Mouse (Mus musculus) liver, embryonic 12.5 days (tissue): ENCODE results near the gene Cd160. TPM values are rescaled to one million over a fixed set of nuclear protein-coding genes. Genes with fewer than 3 reads are reported as not detected.
A peak's percentile ranks its signal among the peaks of the same experiment; 100 is the strongest.

Experiments
- ATAC-seq: fragments of 200-750 bp; cut with Nextera tagmentation; 2 replicates; pipeline ENCODE4 v1.8.0; 2017; ENCODE audit warnings: moderate number of reproducible peaks, mild to moderate bottlenecking, moderate library complexity
- H3K27ac ChIP-seq: fragments of 300-500 bp; sonication (generic); 2 replicates; pipeline ENCODE4 v1.5.1; 2016; ENCODE audit warnings: mild to moderate bottlenecking
- H3K27me3 ChIP-seq: fragments of 300-500 bp; sonication (generic); replicated peaks from 2 replicates; pipeline ENCODE4 v1.6.1; 2016; ENCODE audit warnings: mild to moderate bottlenecking, moderate library complexity
- H3K36me3 ChIP-seq: fragments of 300-500 bp; sonication (generic); 2 replicates; pipeline ENCODE4 v1.6.1; 2016; ENCODE audit warnings: mild to moderate bottlenecking, moderate library complexity
- H3K4me1 ChIP-seq: fragments of 300-500 bp; sonication (generic); 2 replicates; pipeline ENCODE4 v1.6.1; 2016
- H3K4me2 ChIP-seq: fragments of 300-500 bp; sonication (generic); 2 replicates; pipeline ENCODE4 v1.6.1; 2016; ENCODE audit warnings: mild to moderate bottlenecking, moderate library complexity
- H3K4me3 ChIP-seq: fragments of 300-500 bp; sonication (generic); 2 replicates; pipeline ENCODE4 v1.5.1; 2016; ENCODE audit warnings: mild to moderate bottlenecking, moderate library complexity
- H3K9ac ChIP-seq: fragments of 300-500 bp; sonication (generic); 2 replicates; pipeline ENCODE4 v1.6.1; 2016; ENCODE audit warnings: mild to moderate bottlenecking, moderate library complexity
- H3K9me3 ChIP-seq: fragments of 300-500 bp; sonication (generic); replicated peaks from 2 replicates; pipeline ENCODE4 v1.6.1; 2016; ENCODE audit warnings: mild to moderate bottlenecking, moderate library complexity
- WGBS: fragments of 180-500 bp; shearing (Covaris S2); methylation state at CpG from one replicate; pipeline ENCODE4 v1.1.7; 2016; ENCODE audit not compliant: insufficient replicate concordance; 5-methylcytosine and 5-hydroxymethylcytosine counted together
- polyA plus RNA-seq: library from polyadenylated mRNA; unstranded; fragments of >200 nt; fragmentation: Nextera tagmentation; extraction: Ambion mirVana; gene quantifications from 2 replicates; pipeline ENCODE4 v1.2.1, GENCODE M21; 2016

Gene Cd160
- polyA plus RNA-seq, 1 experiment from 2014 or later = 0.13 TPM

GRCm38 (mm10) chr3:96849168-96849727 lies 20.1 kb upstream of the Cd160 start:
- H3K4me3 ChIP-seq = no peak overlapping the region
- no peak overlapping the region for H3K27ac ChIP-seq
- no peak overlapping the region for H3K9ac ChIP-seq
- H3K27me3 ChIP-seq = no peaks in the 10 kb centered on the region
- no peaks in the 10 kb centered on the region for H3K9me3 ChIP-seq
- 79% methylated on average over 2 of the region's 2 CpGs for WGBS
- no peak overlapping the region for H3K4me2 ChIP-seq
- H3K36me3 ChIP-seq = no peaks in the 10 kb centered on the region
- peaks cover 12% of the 10 kb centered on the region for H3K4me1 ChIP-seq
- no peak for ATAC-seq

DNA sequence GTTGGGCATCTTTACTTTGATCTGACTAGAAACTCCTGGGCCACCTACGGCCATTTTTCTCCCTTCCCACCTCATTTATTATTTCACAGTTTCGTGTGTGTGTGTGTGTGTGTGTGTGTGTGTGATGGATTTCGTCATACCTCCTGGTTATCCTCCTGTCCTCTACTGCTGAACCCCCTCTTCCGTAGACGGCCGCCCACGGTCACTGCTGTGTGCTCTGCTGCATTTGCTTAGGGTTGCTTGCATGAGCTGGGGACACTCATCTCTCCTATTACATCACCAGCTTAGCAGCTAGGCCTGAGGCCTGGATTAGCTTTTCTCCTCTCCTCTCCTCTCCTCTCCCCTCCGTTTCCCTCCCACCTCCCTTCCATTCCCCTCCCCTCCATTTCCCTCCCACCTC lies 19.3 kb upstream of the Cd160 start:
- no peak overlapping the region for H3K27ac ChIP-seq
- no peaks in the 10 kb centered on the region for H3K9me3 ChIP-seq
- no peaks in the 10 kb centered on the region for H3K36me3 ChIP-seq
- peaks cover 12% of the 10 kb centered on the region for H3K4me1 ChIP-seq
- H3K4me3 ChIP-seq = no peak overlapping the region
- H3K27me3 ChIP-seq = no peaks in the 10 kb centered on the region
- no peak; the same call in 1 of the 2 replicates for ATAC-seq
- no peak overlapping the region for H3K4me2 ChIP-seq
- 72% methylated on average over 7 of the region's 8 CpGs for WGBS
- no peak overlapping the region for H3K9ac ChIP-seq

- ATAC-seq = no peak
- Histone ChIP-seq H3K4me1 (peaks cover 12% of the 10 kb centered on the region), H3K4me3 (no peak overlapping the region), H3K9me3 (no peaks in the 10 kb centered on the region), H3K27ac (no peak overlapping the region), H3K9ac (no peak overlapping the region), H3K27me3 (no peaks in the 10 kb centered on the region), H3K36me3 (no peaks in the 10 kb centered on the region), H3K4me2 (no peak overlapping the region)
- 13% methylated on average over 6 of the region's 6 CpGs for WGBS
Observed at GRCm38 (mm10) chr3:96847661-96848060, 18.5 kb upstream of the Cd160 start.

DNA sequence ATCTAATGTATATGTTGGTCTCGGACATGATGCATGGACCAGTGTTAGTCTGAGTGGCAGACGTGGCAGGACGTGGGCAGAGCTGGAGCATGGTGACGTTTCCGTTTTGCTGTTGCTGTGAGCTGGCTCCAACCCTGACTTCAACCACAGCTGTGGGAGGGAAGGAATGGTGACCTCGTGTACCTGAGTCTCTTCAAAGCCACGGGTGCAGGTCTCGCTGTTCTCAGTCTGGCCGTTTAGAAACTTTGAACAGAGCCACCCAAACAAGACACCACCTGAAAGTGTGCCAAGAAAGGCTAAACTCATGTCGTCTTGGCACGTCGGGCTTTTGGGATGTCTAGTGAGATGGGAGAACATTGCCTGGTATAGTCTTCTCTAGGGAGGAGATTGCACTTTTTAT lies 17.8 kb upstream of the Cd160 start:
- peaks cover 12% of the 10 kb centered on the region for H3K4me1 ChIP-seq
- no peaks in the 10 kb centered on the region for H3K36me3 ChIP-seq
- ATAC-seq = no peak
- no peak overlapping the region for H3K4me3 ChIP-seq
- no peak overlapping the region for H3K4me2 ChIP-seq
- WGBS = 60% methylated on average over 12 of the region's 12 CpGs
- H3K9me3 ChIP-seq = no peaks in the 10 kb centered on the region
- H3K27ac ChIP-seq = no peak overlapping the region
- no peak overlapping the region for H3K9ac ChIP-seq
- H3K27me3 ChIP-seq = no peaks in the 10 kb centered on the region

DNA sequence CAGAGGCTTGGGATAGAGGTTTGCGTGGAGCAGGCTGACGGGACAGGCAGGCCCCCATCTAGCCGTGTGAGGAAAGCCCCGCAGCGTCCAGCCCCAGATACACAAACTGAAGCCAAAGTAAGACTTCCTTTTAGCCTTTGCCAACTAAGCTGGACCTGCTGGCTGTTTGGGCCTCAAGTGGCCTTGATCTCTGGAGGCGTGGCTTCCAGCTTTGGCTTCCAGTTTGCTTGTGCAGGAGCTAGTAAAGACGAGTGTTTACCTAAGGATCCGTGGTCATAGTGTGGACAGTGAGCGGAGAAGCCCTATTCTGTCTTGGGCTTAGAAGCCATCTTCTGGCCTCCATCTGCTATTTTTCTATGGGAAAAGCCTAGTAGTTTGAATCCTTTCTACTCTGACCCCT lies 16.7 kb upstream of the Cd160 start:
- Histone ChIP-seq H3K4me3 (no peak overlapping the region), H3K27ac (no peak overlapping the region), H3K36me3 (no peaks in the 10 kb centered on the region), H3K27me3 (no peaks in the 10 kb centered on the region), H3K9me3 (no peaks in the 10 kb centered on the region), H3K4me2 (no peak overlapping the region), H3K9ac (no peak overlapping the region), H3K4me1 (peaks cover 12% of the 10 kb centered on the region)
- ATAC-seq = no peak
- 77% methylated on average over 9 of the region's 9 CpGs for WGBS

DNA sequence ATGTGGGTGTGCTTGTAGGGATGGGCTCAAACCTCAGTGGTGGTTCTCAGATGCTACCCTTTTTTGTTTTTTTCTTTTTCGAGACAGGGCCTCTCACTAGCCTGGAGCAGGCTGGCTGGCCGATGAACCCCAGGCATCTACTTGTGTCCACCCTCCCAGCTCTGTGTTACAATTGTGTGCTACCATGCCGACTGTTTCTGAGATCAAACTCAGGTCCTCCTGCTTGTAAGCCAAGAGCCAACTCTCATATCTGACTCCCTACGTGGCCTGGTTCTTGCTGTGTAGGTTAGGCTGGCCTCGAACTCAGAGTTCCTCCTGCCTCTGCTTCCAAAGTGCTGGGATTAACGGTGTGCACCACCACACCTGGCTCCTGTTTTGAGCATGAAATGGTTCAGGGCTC lies 16.0 kb upstream of the Cd160 start:
- H3K4me2 ChIP-seq = no peak overlapping the region
- no peaks in the 10 kb centered on the region for H3K9me3 ChIP-seq
- H3K4me1 ChIP-seq = peaks cover 12% of the 10 kb centered on the region
- 72% methylated on average over 6 of the region's 6 CpGs for WGBS
- H3K4me3 ChIP-seq = no peak overlapping the region
- no peaks in the 10 kb centered on the region for H3K36me3 ChIP-seq
- H3K9ac ChIP-seq = no peak overlapping the region
- no peaks in the 10 kb centered on the region for H3K27me3 ChIP-seq
- no peak for ATAC-seq
- H3K27ac ChIP-seq = no peak overlapping the region

- Histone ChIP-seq H3K4me1 (no peaks in the 10 kb centered on the region), H3K27me3 (no peaks in the 10 kb centered on the region), H3K36me3 (no peaks in the 10 kb centered on the region), H3K27ac (no peak overlapping the region), H3K9me3 (no peaks in the 10 kb centered on the region), H3K4me2 (no peak overlapping the region), H3K9ac (no peak overlapping the region), H3K4me3 (no peak overlapping the region)
- 58% methylated on average over 7 of the region's 7 CpGs for WGBS
- no peak for ATAC-seq
Observed at GRCm38 (mm10) chr3:96838996-96839645, 10.0 kb upstream of the Cd160 start.

DNA sequence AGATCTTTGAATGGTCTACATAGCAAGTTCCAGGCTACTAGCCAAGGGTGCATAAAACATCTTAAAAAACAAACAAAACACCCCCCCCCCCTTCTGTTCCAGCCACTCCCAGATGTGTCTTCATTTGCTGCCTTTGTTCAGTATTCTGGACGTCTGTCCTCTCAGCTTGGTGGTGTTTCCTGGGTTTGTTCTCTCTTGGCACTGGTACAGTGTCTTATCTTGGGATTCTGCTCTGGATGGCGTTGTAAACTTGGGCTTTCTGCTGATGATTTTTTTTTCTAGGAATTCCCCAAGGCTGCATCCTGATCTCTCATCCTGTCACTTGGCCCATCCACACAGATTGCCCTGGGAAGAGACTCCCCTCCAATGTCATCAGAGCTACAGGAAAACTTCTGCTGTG lies 7.3 kb upstream of the Cd160 start:
- H3K4me3 ChIP-seq = no peak overlapping the region
- H3K9ac ChIP-seq = no peak overlapping the region
- H3K27ac ChIP-seq = no peak overlapping the region
- H3K9me3 ChIP-seq = no peaks in the 10 kb centered on the region
- H3K27me3 ChIP-seq = no peaks in the 10 kb centered on the region
- WGBS = 28% methylated on average over 2 of the region's 2 CpGs
- no peak overlapping the region for H3K4me2 ChIP-seq
- no peak for ATAC-seq
- no peaks in the 10 kb centered on the region for H3K4me1 ChIP-seq
- H3K36me3 ChIP-seq = no peaks in the 10 kb centered on the region

GRCm38 (mm10) chr3:96834587-96835348 lies 5.6 kb upstream of the Cd160 start:
- Histone ChIP-seq H3K36me3 (no peaks in the 10 kb centered on the region), H3K27me3 (no peaks in the 10 kb centered on the region), H3K4me2 (no peak overlapping the region), H3K9me3 (no peaks in the 10 kb centered on the region), H3K27ac (no peak overlapping the region), H3K9ac (no peak overlapping the region), H3K4me1 (no peaks in the 10 kb centered on the region), H3K4me3 (no peak overlapping the region)
- ATAC-seq = no peak
- 68% methylated on average over 7 of the region's 7 CpGs for WGBS

GRCm38 (mm10) chr3:96832930-96833329 lies 3.8 kb upstream of the Cd160 start:
- Histone ChIP-seq H3K27me3 (0 out of 2 replicates have a peak, but pooled peaks cover 4% of the 10 kb centered on the region), H3K4me3 (no peak overlapping the region), H3K9ac (no peak overlapping the region), H3K4me2 (no peak overlapping the region), H3K4me1 (no peaks in the 10 kb centered on the region), H3K27ac (no peak overlapping the region), H3K9me3 (no peaks in the 10 kb centered on the region), H3K36me3 (no peaks in the 10 kb centered on the region)
- WGBS = 39% methylated on average over 5 of the region's 5 CpGs
- no peak for ATAC-seq

- Histone ChIP-seq H3K27ac (no peak overlapping the region), H3K36me3 (no peaks in the 10 kb centered on the region), H3K4me2 (peak overlapping the region; percentile 26), H3K4me3 (no peak overlapping the region), H3K9ac (no peak overlapping the region), H3K27me3 (0 out of 2 replicates have a peak, but pooled peaks cover 4% of the 10 kb centered on the region), H3K9me3 (no peaks in the 10 kb centered on the region), H3K4me1 (no peaks in the 10 kb centered on the region)
- WGBS = 68% methylated on average over 10 of the region's 10 CpGs
- no peak for ATAC-seq
Observed at GRCm38 (mm10) chr3:96829856-96830255, 705 bp upstream of the Cd160 start.

DNA sequence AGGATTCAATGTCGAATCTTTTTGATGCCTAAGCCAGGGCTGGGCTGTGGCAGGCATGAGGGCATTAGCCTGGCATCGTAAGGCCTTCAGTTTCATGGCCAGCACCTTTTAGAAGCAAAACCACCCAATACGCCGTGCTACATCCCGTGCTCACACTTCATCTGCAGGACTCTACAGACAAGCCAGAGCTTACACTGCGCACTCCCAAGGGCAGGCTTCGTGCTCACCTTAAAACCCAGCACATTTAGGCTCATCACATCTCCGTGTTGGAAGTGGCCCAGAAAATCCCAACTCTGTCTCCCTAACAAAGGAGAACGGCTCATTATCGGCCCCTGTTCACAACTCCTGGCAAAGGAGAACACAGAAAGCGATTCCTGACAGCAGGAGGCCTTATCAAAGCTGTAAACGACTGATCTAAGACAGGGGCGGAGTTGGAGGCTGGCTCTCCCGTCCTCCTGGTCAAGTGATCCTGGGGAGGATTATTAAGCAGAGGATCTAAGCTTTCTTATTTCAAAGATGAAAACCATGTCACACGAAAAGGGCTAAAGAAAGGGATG lies 765 bp downstream of the Cd160 start:
- H3K36me3 ChIP-seq = no peaks in the 10 kb centered on the region
- WGBS = 40% methylated on average over 15 of the region's 15 CpGs
- ATAC-seq = no peak
- no peak overlapping the region for H3K9ac ChIP-seq
- H3K27me3 ChIP-seq = 0 out of 2 replicates have a peak, but pooled peaks cover 4% of the 10 kb centered on the region
- H3K4me1 ChIP-seq = no peaks in the 10 kb centered on the region
- H3K9me3 ChIP-seq = no peaks in the 10 kb centered on the region
- H3K4me2 ChIP-seq = no peak overlapping the region
- no peak overlapping the region for H3K27ac ChIP-seq
- H3K4me3 ChIP-seq = no peak overlapping the region
